Mouse (Mus musculus) kidney, postnatal 10 days (tissue): Measurements from ENCODE around the gene Lrrc55.

Source experiments
- DNase-seq: peaks from one replicate; pipeline ENCODE4 v3.0.0; 2021; ENCODE audit warnings: mixed read lengths

Gene Lrrc55

DNA sequence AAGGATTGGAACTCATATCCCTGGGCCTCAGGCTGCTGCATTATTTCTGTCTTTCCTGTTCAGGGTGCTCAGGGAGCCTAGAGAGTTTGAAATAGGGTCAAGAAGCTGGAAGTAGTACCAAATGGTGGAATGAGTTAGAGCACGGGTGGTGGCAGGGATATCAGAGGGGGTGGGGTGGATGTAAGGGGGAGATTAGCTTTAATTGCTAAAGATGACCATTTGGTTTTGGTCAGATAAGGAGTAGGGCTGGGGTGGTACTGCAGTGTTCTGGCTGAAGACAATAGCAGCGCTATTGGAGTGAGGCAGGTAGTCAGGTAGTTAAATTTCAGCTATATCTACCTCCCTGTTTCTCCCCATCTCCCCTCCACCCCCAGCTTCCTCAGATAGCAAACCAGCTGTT, 65.8 kb downstream of the Lrrc55 start:
- DNase-seq: no peak

DNA sequence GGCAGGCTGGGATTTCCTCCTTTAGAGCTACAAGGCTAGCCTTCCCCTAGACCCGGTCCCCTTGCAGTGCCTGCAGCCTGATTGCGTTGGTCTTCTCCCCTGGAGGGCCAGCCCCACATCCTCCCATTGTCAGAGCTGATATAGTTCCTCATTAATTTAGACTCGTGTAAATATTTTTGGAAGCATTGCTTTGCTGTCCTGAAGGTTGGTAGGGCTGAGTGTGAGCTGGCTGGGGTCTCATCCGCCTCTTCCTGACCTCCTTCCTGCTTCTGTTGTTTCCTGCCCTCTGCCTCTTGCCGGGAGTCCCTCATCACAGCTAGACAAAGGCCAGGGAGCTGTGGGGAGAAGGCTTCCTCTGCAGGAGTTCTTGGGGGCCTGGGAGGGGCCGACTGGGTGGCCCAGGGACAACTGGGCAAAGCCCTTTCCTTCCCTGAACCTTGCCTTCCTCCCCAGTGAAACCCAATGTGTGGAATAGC, 67.5 kb downstream of the Lrrc55 start:
- peak; percentile 64 for DNase-seq

DNA sequence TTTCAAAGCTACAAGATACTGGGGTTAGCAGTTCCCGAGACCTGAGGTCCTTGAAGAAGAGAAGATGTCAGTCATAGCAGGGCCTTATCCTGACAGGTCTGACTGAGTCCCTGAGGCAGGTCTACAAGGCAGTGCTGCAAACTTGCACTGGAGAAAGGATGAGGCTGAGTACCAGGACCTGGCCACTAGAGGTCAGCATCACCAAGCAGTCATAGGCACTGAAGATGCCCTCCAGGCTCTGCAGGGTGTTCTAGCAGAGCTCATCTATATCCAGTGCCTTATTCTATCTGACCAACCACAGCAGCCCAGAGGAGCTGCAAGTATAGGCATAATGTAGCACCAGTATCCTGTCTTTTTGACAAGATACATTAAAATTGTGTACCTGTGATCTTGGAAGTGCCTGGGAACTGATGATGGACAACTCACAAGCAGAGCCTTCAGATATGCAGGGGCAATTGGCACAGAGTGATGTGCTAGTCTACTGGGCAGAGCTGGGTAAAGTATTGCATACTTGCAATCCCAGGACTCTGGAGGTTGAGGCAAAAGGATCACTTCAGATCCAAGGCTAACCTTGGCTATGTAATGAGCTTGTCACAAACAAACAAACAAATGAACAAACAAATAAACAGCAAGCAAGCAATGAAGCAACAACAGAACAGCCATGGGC, 73.0 kb downstream of the Lrrc55 start:
- peak; percentile 85 for DNase-seq

DNA sequence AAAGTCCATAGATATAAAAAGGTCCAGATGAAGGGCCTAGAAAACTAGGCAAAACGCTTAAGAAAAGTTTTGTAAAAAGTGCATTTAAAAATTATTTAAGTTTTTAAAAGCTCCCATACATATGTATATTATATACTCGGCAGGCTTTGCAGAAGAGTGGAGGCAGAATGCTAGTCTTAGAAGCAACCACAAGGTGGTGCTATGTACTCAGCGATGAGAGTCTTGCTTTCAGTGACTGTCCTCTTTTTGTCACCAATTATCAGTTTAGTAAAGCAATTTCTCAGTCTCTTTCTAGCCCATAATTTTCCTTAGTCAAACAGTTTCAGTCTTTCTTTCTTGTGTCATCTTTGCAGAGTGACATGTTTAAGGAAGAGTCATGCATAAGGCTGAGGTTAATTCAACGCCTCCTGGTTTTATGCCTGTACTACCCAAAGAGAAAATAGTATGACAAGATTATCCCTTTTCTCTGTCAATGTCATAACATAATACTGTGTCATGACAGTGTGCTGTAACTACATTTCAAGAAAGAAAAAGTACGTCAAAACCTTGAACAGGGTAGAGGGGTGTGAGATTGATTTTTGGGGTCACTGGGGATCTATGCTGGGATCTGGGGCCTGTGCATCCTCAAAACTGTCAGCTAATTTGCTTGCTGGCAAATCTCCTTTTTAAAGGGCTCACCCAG, 73.7 kb downstream of the Lrrc55 start:
- DNase-seq: peak; percentile 64
